Mouse (Mus musculus): ENCODE results near the gene Pramef12.
"Not testable (repeated sequence)": the region's sequence is repeated elsewhere in the genome, so short reads cannot be mapped to it uniquely, and the experiment has no call there.

The Pramef12 gene

GRCm38 (mm10) chr4:144408290-144408689 is at the start of gene Pramef12:
Gene Pramef12, minus strand, starts transcription at chr4:144408464.
- no peak for DNase-seq

- DNase-seq: no peak
These were observed 45.0 kb upstream of the Pramef12 start, which contains the start of gene Gm9944 for GRCm38 (mm10) chr4:144453217-144453616. Gene Gm9944, minus strand, starts transcription at chr4:144453317.

GRCm38 (mm10) chr4:144448546-144448945 is 40.3 kb upstream of the Pramef12 start:
- DNase-seq: no peak

GRCm38 (mm10) chr4:144441582-144441981 is 33.3 kb upstream of the Pramef12 start:
- DNase-seq: no peak

GRCm38 (mm10) chr4:144441095-144441494 is 32.8 kb upstream of the Pramef12 start:
- no peak for DNase-seq

- no peak for DNase-seq
These were observed 30.4 kb upstream of the Pramef12 start, which contains the start of gene 1700012P22Rik for GRCm38 (mm10) chr4:144438672-144439071. Gene 1700012P22Rik, minus strand, starts transcription at chr4:144438772.

- DNase-seq: no peak
These were observed 25.0 kb upstream of the Pramef12 start for GRCm38 (mm10) chr4:144433216-144433615.

- DNase-seq: no peak
These were observed 22.5 kb upstream of the Pramef12 start for GRCm38 (mm10) chr4:144430723-144431122.

- DNase-seq: no peak
These were observed 20.6 kb upstream of the Pramef12 start for GRCm38 (mm10) chr4:144428868-144429267.

- no peak for DNase-seq
These were observed 16.3 kb upstream of the Pramef12 start for GRCm38 (mm10) chr4:144424590-144424989.

- no peak for DNase-seq
These were observed 12.4 kb upstream of the Pramef12 start for GRCm38 (mm10) chr4:144420644-144421043.

GRCm38 (mm10) chr4:144406261-144406660 is 2.0 kb downstream of the Pramef12 start:
- DNase-seq: no peak

- DNase-seq: no peak
These were observed 3.7 kb downstream of the Pramef12 start for GRCm38 (mm10) chr4:144404456-144405086.

- no peak for DNase-seq
These were observed 5.6 kb downstream of the Pramef12 start for GRCm38 (mm10) chr4:144402712-144403111.

GRCm38 (mm10) chr4:144396316-144396715 is 11.9 kb downstream of the Pramef12 start:
- no peak for DNase-seq

GRCm38 (mm10) chr4:144377911-144378310 is 30.4 kb downstream of the Pramef12 start, which contains the start of gene Pramef20:
Gene Pramef20, minus strand, starts transcription at chr4:144377933.
- no peak for DNase-seq

- DNase-seq: not testable (repeated sequence)
These were observed 50.6 kb downstream of the Pramef12 start, which contains the start of gene Gm13119 for GRCm38 (mm10) chr4:144357642-144358041. Gene Gm13119, plus strand, starts transcription at chr4:144357942.
